Mouse (Mus musculus): ENCODE measurements around the gene Ttll1.

Gene Ttll1

DNA sequence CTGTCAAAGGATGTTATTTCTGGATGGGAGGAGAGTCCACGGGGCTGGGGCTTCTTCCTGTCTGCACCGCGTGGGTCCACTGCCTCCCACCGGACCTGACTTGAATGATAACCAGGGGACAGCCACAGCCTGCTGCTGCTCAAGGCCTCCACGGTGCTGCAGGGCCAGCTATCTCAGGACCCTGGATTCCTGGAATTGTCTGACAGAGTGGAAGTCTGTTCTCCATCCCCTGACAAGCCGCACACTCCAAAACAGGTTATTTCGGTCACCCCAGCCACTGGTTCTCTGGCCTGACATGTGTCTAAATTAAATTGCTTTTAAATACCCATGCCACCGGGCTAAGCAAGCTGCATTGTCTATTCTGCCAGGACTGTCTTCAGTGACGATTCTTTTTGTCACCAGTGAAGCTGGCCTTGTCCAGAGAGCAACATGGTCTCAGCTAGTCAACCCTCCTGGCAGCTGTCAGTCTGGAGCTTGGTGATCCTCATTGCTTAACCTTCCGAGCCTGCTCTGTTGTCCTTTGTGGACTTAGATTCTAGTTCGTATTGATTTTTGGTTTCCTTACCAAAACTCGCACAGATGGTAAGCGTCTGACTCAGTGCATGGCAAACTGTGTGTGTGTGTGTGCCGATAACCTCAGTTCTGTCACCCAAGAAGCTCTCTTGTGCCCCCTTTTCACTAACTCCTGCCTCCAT is 13.1 kb upstream of the Ttll1 start:
- DNase-seq (ENCODE audit: low read depth, low spot score) = no peak

DNA sequence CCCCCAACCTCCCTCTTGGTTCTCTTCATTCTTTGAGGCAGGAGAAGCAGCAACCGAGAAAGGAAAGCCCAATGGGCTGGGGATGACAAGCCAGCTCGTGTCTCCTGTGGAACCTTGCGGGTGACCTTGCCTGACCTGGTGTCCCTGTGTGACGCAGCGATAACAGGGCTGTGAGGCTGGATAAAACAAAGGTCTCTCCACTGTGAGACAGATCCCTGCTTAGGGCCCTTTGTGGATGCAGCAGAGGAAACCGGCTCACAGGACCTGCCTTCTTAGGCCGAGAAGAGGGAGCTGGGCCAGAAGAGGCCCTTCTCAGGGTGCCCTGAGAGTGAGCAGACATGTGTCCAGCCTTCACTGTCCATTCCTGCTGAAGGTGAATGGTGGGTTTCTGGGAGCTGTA is 12.5 kb upstream of the Ttll1 start:
- no peak for DNase-seq (ENCODE audit: low read depth, low spot score)

DNA sequence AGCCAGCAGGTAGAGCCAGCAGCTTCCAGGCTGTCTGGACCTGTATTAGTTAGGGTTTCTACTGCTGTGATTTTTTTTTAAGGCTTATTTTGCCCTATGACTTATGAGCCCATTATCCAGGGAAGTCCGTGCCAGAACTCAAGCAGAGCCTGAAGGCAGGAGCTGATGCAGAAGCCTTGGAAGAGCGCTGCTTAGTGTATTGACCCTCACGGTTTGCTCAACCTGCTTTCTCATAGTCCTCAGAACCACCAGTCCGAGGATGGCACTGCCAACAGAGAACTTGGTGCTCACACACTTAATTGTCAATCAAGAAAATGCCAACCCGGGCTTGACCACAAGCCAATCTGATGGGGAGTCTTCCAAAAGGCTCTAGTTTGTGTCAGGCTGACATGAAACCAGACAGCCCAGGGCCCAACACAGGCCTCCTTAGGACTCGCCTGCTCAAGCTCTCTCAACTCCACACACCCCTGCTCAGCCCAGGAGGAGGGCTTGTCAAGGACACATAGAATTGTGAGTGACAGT is 10.2 kb upstream of the Ttll1 start:
- no peak for DNase-seq (ENCODE audit: low read depth, low spot score)

DNA sequence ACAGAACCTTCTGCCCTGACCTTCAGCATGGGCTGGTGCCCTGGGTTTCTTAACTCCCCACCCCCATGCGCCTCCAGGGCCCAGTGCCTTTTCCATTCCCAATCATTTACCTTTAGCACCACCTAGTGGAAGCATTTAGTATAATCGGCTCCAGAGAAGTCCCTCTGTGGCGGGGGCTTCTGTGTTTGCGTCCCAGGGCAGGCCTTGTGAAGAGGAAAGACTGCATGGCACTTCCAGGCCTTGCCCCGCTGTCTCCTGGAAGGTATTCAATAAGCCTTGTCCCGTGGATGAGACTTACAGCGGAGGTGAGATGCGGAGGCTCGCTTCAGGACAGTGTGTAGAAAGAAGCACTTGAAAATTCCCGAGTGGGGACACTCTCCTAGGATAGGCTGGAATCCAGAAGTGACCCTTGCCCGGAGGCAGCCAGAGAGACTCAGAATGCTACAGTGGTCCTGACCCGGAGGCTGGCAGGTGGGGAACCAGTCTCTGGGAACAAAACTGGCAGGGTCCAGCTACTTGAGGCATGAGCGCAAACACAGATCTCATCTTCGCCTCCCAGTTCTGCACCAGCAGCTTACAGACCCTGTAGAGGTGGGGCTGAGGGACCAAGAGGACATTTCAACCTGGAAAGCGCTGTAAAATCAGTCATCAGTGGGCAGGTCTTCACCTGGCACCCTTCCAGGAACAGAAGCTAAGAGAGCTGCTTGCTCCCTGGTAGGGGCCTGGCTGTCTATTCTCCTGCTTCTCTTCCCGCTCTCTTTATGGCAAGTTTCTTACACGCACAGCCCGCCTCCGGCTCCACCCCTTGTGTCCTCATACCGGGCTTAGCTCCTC is 7.7 kb upstream of the Ttll1 start:
- peak; percentile 88 for DNase-seq (ENCODE audit: low read depth, low spot score)

DNA sequence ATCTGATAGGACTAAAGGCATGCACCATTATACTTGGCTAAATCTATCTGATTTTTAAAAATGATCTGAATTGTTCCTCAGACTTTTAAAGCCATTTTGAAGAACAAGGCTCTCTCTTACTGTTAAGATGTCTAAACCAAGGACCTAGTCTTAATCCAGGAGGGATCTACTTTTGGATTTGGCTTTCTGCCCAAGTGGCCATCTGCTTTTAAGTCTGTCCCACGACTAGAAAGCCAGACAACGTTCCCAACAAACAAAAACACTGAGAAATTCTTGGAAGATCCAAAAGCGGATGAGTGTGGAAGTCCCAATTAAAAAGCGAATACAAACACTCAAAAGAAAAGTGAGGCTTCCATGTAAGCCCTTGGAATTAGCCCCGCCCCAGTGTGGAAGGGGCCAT is 4.3 kb upstream of the Ttll1 start:
- no peak for DNase-seq (ENCODE audit: low read depth, low spot score)

DNA sequence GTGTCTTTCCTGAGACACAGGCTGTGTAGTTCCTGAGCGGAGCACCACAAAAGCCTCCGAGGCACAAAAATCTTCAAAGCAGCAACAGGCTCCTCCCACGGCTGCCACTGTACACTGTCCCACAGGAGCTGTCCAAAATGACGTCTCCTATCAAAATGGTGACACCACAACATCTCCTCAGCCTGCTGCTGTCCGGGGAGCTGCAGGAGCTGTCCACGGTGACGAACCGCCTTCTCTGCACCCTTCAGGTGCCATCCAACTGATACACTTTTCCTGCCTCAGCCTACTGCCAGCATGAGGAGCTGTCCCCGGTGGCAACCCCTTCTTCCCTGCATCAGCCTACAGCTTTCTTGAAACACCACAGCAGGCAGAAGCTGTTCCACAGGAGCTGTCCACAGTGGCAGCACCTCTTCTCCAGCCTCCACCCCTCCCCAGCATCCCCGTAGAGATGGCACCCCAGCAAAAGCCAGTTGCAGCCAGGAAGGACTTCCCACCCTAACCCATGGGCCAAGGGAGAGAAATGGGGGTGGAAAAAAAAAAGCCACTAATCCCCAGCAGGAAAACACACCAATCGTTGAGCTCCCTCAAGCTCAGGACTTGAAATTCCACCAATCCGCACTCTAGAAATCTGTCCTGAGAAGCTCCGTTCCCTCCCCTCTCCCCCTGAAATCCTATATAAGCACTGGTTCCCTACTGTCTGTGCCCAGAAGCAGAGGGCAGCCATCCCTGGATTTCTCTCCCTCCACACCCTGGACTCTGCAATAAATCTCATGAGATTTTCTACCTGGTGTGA is 2.0 kb upstream of the Ttll1 start:
- DNase-seq (ENCODE audit: low read depth, low spot score) = peak; percentile 72

DNA sequence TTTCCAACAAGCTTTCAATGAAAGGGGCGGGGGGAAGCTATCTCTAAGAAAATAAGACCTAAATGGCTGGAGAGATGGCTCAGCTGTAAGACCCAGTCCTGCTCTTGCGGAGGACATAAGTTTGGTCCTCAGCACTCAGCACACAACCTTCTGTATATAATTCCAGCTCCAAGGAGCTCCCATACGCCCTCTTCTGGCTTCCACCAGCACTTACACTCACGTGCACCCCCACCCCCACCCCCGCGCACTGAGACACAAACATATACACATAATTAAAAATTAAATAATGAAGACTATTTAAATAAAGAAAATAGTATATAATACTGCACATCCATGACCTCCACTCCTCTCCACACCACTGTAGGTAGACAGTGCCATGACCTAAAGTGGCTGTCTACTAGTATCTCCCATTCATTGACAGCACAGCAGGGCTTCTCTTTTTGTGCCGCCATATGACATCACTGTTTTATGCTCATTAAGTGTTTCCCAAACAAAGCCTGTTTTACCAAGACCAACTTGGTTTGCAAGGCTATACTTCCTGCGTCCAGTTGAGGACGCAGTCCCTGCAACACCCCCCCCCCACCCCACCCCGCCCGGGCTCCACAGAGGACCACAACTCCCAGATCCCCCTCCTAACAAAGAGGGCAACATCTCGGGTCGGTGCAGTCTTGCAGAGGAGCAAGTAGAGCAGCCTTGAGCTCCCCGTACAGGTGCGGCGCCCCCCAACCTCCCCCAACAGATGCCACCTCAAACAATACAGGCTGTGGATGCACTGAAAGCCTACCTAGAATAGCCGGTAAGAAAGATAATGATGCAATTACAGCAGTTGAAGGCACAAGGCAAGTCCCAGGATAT is 516 bp downstream of the Ttll1 start:
- DNase-seq (ENCODE audit: low read depth, low spot score) = peak; percentile 57

DNA sequence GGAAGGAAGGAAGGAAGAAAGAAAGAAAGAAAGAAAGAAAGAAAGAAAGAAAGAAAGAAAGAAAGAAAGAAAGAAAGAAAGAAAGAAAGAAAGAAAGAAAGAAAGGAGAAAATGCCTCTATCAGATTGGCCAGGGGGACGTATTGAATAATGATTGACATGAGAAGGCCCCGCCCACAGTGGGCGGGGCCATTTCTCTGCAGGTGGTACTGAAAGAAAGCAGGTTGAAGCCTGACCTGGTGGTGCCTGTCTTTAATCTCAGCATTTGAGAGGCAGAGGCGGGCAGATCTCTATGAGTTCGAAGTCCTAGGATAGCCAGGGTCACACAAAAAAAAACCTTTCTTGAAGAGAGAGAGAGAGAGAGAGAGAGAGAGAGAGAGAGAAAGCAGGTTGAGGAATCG is 9.2 kb downstream of the Ttll1 start:
- peak; percentile 84 for DNase-seq (ENCODE audit: low read depth, low spot score)

DNA sequence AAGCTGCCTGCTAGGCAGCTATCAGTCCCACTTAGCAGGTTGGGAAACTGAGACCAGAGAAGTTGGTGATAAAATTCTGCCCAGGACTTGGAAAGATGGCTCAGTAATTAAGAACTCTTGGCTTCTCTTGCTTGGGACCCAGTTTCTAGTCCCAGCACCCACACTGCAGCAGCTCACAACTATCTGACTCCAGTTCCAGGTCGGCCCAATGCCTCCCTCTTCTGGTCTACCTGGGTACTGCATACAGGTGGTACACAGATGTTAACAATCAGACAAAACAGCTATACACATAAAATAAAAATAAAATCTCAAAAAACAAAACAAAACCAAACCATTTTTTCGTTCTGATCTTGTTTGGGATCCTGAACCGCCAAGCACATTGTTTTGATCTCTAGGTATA is 10.3 kb downstream of the Ttll1 start:
- peak; percentile 80 for DNase-seq (ENCODE audit: low read depth, low spot score)

DNA sequence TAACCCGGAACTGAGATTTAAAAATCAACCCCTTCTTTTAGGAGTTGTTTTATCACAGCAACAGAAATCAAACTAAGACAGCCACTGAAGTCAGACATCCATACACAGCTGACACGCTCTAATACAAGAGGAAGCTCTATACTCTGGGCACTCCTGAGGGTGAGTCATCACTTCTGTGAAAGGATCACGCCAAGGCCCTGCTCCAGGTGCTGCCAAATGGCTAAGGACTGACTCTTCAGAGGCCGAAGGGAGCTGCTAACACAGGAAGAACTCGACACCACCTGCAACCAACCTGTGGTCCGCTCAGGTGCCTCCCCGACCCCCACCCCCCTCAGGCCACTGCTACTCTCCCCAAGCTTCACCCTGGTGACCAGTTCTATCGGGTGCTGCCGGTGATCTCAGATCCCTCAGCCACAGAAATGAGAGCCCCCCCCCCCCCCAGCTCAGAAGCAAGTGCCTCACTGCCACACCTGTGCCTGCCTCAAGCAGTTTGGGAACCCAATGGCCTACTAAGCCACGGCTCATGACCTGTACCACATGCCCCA is 11.4 kb downstream of the Ttll1 start:
- no peak for DNase-seq (ENCODE audit: low read depth, low spot score)

DNA sequence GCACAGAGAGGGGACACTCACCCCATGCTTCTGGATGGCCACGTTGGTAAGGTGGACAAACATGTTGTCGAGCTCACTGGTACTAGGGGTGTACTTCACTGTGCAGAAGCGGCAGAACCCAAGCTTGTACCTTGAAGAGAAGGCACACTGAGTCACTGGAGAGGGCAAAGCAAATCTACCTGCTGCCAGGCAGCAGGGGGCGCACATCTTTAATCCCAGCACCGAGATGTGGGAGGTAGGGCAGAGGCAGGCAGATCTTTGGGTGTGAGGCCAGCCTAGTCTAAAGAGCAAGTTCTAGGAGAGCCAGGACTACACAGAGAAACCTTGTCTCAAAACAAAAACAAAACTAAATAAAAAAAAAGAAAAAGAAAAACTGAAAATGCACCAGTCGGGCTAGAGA is 13.4 kb downstream of the Ttll1 start:
- DNase-seq (ENCODE audit: low read depth, low spot score) = peak; percentile 67

DNA sequence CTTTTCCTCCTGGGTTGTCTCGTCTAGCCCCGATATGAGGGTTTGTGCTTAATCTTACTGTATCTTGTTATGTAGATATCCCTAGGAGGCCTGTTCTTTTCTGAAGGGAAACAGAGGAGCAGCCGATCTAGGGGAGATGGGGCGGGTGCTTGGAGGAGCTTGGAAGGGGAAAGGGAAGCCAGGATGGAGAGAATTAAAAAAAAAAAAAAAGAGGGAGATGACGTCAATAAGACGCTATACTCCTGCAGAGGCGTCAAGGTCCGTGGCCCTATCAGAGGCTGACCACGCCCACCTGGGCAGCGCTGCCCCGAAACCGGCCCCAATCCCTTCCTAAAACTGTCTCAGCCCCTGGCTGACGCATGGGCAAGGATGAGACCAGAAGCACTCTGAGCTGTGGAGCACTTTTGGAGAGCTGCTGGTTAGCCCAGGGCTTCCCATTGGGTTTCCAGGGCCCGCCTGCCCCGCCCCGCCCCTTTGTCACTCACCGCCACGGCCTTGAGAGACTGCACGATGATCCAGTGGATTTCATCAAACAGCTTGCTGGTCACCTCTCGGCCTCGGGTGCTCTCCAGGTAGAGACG is 14.8 kb downstream of the Ttll1 start:
- peak; percentile 68 for DNase-seq (ENCODE audit: low read depth, low spot score)

DNA sequence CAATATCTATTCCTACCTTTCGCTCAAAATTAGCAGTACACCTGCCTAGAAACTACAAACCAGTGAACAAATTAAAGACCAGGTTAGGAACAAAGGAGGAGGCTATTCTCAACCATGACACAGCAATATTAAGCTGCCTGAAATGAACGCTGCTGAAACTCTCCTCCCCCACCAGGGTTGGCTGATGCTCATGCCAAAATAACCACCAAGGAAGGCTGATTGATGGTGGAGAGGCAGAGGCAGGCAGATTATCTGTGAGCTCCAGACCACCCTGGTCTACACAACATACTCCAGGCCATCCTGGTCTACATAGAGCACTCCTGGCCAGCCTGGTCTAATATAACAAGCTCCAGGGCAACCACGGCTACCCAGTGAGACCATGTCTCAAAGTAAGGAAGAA is 15.5 kb downstream of the Ttll1 start:
- no peak for DNase-seq (ENCODE audit: low read depth, low spot score)

DNA sequence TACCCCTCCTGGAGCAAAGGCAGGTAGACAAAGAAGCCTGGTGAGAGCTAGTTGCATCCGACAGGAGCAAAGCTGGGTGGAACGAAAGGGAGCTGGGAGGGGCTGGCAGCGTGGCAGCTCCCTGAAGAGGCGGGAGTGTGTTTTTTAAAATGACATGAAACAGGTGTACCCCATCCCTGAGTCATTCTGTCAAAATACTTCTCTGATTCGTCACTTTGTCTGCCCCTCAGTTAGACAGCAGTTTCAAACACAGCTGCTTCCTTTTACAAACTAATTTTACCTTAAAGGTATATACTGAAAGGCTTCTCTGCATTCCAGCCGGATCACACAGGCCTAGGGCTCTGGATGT is 16.1 kb downstream of the Ttll1 start:
- DNase-seq (ENCODE audit: low read depth, low spot score) = no peak

DNA sequence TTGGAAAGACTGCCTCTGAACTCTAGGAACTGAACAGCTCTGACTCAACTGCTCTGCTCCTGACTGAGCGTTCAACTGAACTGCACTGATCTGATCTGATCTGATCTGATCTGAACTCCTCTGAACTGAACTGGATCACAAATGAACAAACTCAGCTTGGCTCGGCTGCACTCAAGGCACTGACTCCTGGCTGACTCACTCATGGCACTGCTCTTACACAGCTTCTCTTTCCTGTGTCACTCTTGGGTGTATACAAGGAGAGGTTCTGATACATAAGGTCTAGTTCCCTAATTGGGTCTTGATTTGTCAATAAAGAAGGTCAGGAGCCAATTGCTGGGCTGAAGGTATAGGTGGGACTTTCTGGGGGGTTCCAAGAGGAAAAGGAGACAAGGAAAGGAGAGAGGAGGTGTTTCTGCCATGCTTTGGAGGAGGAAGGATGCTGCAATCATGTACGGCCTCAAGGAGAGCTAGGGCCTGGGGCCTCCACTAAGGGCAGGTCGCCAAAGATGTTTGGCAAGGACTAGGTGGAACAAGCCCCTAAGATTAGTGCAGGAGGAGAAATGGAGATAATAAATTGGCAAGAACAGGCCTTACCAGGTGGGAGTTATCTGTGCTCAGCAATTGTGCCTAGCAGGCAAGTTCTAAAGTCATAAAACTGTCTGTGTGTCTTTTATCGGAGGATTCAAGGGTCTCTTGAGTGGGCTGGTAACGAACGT is 16.7 kb downstream of the Ttll1 start:
- no peak for DNase-seq (ENCODE audit: low read depth, low spot score)

DNA sequence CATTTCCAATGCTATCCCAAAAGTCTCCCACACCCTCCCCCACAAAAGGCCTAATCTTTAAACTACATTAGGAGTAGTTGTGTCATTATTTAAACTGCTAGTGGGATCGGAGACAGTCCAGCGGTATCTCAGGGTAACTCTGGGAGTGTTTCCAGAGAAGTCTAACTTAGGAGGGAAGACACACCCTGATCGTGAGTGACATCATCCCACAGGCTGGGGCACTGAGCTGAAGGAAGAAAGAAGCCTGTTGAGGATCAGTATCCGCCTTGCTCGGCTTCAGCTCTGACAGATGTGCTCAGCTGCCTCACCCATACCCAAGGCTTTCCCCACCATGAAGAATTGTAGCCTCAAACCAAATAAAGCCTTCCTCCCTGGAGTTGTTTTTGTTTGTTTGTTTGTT is 18.8 kb downstream of the Ttll1 start:
- no peak for DNase-seq (ENCODE audit: low read depth, low spot score)

DNA sequence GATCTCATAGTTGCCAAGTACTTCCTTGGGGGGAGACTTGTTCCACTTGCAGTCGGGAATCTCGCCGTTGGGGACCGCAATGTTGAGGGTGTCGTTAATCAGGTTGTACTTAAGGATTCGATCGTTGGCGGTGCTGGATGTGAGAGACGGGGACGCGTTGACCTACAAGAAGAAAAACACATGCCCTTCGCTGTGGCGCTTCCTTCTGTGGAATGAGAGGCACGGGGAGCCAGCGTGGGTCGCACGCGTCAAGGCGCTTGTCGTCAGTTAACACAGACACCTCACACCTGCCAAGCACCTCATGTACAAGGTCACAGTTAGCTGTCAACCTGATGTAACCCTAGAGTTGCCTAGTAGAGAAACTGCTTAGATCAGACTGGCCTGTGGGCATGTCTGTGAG is 21.2 kb downstream of the Ttll1 start:
- DNase-seq (ENCODE audit: low read depth, low spot score) = no peak

DNA sequence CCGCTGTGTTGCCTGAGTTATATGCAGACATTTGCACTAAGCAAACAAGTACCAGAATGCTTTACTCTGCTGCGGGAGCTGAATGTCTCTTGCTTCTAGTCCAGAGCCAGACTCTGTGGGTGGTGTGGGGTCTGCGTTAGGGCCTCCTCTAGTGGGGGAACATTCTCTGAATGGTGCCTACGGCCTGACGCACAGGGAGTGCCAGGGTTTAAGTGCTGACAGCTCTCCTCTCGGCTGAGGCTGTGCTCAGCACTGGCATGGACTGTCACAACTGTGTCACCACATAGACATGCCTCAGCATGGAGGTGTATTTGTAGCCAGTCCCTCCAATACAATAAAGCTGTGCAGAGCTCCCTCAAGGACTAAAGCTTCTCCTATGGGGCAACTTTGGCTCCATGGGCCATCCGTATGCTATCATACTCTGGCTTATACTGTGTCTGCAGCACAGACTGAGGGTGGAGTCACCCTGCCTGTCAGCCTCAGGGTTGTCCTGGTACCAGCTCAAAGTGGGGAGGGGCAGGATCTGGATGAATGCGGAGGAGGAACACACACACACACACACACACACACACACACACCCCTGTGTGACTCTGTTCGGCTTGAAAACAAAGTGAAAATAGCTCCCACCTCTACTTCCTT is 23.1 kb downstream of the Ttll1 start:
- DNase-seq (ENCODE audit: low read depth, low spot score) = no peak

DNA sequence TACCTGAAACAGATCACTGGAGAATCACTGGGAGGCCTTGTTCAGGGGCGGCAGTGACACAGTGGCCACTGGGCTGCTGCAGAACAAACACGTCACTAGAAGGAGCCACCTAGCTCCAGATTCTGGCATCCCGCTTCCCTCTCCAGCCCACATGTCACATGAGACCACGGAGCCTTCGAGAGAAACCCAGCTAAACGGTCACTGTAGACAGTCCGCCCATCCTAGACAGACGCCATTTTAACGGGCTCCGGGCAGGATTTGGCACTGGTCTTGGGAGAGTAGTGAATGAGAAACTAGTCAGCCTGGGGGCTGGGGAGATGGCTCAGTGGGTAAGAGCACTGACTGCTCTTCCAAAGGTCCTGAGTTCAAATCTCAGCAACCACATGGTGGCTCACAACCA is 26.4 kb downstream of the Ttll1 start:
- DNase-seq (ENCODE audit: low read depth, low spot score) = peak; percentile 53

DNA sequence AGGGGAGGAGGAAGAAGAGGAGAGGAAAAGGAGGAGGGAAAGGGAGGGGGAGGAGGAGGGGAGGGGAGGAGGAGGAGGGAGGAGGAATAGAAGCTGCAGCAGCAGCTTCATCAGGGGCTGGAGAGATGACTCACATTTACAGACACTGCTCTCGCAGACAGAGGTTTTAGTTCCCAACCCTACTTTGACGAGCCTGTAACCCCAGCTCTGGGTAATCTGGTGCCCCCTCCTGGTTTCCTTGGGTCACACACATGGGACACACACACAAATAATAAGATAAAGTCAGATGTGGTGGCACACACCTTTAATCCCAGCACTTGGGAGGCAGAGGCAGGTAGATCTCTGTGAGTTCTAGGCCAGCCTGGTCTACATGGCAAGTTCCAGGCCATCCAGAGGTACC is 27.2 kb downstream of the Ttll1 start:
- DNase-seq (ENCODE audit: low read depth, low spot score) = peak; percentile 83
